Mouse (Mus musculus): ENCODE data around the gene Senp5.

GRCm38 (mm10) chr16:31917776-31918175 is 85.3 kb downstream of the Senp5 start:
- no peak for TF ChIP-seq CTCF (conservative IDR thresholded peaks at IDR 0.05; ENCODE audit: low read length)
- no peak for TF ChIP-seq POU5F1 (IDR thresholded peaks at IDR 0.05; ENCODE audit: borderline replicate concordance, low read length)
- no peak for TF ChIP-seq NANOG (IDR thresholded peaks at IDR 0.05; ENCODE audit: borderline replicate concordance, low read length)

Measured in E14TG2a.4 (cell line).